Mouse (Mus musculus) limb, embryonic 11.5 days (tissue): ENCODE measurements around the gene Nup155. TPM values are rescaled to one million over a fixed set of nuclear protein-coding genes. Genes with fewer than 3 reads are reported as not detected.

Experiments
- ATAC-seq: fragments of 200-750 bp; cut with Nextera tagmentation; 2 replicates; pipeline ENCODE4 v1.8.0; 2017; ENCODE audit warnings: low read depth; ENCODE audit not compliant: insufficient number of reproducible peaks, low FRiP score, low TSS enrichment
- DNase-seq: peaks from one replicate; pipeline ENCODE4 v3.0.0-alpha.2; 2015; ENCODE audit warnings: low spot score
- H3K27ac ChIP-seq: fragments of 300-500 bp; sonication (generic); replicated peaks from 2 replicates; pipeline ENCODE4 v1.5.1; 2014; ENCODE audit warnings: low read depth, mild to moderate bottlenecking, low read length
- H3K27me3 ChIP-seq: fragments of 300-500 bp; sonication (generic); 2 replicates; pipeline ENCODE4 v1.6.1; 2014; ENCODE audit warnings: mild to moderate bottlenecking, low read length, mixed read lengths; ENCODE audit not compliant: control insufficient read depth, insufficient read depth
- H3K36me3 ChIP-seq: fragments of 300-500 bp; sonication (generic); 2 replicates; pipeline ENCODE4 v1.6.1; 2014; ENCODE audit warnings: mild to moderate bottlenecking, low read length, moderate library complexity, mixed read lengths; ENCODE audit not compliant: control insufficient read depth, insufficient read depth
- H3K4me1 ChIP-seq: fragments of 300-500 bp; sonication (generic); 2 replicates; pipeline ENCODE4 v1.6.1; 2014; ENCODE audit warnings: low read length, mixed read lengths; ENCODE audit not compliant: control insufficient read depth, insufficient read depth
- H3K4me2 ChIP-seq: fragments of 300-500 bp; sonication (generic); 2 replicates; pipeline ENCODE4 v1.6.1; 2014; ENCODE audit warnings: low read depth, mild to moderate bottlenecking, moderate library complexity; ENCODE audit not compliant: severe bottlenecking
- H3K4me3 ChIP-seq: fragments of 300-500 bp; sonication (generic); 2 replicates; pipeline ENCODE4 v1.5.1; 2014; ENCODE audit warnings: low read depth, low read length
- H3K9ac ChIP-seq: fragments of 300-500 bp; sonication (generic); 2 replicates; pipeline ENCODE4 v1.6.1; 2014; ENCODE audit warnings: mild to moderate bottlenecking, low read length
- H3K9me3 ChIP-seq: fragments of 300-500 bp; sonication (generic); 2 replicates; pipeline ENCODE4 v1.6.1; 2016; ENCODE audit warnings: low read length; ENCODE audit not compliant: control insufficient read depth
- WGBS: fragments of 180-500 bp; shearing (Covaris S2); extraction: QIAGEN DNeasy Blood & Tissue Kit; methylation state at CpG from one replicate; pipeline ENCODE4 v1.1.7; 2014; 5-methylcytosine and 5-hydroxymethylcytosine counted together
- polyA plus RNA-seq: library from polyadenylated mRNA; unstranded; fragments of >200 nt; fragmentation: Nextera tagmentation; extraction: Ambion mirVana; gene quantifications from 2 replicates; pipeline ENCODE4 v1.2.1, GENCODE M21; 2014

Nup155 gene
- polyA plus RNA-seq, 1 experiment from 2014 or later: 28.4 TPM

DNA sequence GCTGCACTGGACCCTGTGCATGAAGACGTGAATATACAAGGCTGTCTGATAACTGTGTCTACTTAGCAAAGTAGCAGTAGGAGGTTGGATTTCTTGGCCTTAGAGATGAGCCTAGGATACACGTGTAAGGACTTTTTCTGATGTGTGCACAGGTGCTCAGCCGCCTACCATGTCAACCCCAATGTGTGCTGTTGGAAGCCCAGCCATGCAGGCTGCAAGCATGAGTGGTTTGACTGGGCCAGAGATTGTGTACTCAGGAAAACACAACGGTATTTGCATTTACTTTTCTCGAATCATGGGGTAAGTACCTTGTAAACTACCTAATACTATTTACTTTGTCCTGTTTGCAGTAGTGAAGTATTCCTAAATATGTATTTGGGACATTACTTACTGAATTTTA is 26.5 kb downstream of the Nup155 start:
- Histone ChIP-seq H3K9ac (no peak overlapping the region), H3K36me3 (peaks cover 22% of the 10 kb centered on the region; the same call in 1 of the 2 replicates), H3K27me3 (no peaks in the 10 kb centered on the region), H3K4me2 (no peak overlapping the region), H3K27ac (no peak overlapping the region), H3K4me3 (no peak overlapping the region), H3K4me1 (no peaks in the 10 kb centered on the region), H3K9me3 (no peaks in the 10 kb centered on the region)
- no peak for ATAC-seq
- DNase-seq: no peak
- WGBS: 94% methylated on average over 5 of the region's 5 CpGs

GRCm38 (mm10) chr15:8161841-8162240 is 52.8 kb downstream of the Nup155 start:
- Histone ChIP-seq H3K9ac (no peak overlapping the region), H3K27me3 (no peaks in the 10 kb centered on the region), H3K9me3 (no peaks in the 10 kb centered on the region), H3K4me2 (no peak overlapping the region), H3K4me1 (no peaks in the 10 kb centered on the region), H3K4me3 (no peak overlapping the region), H3K36me3 (peaks cover 7% of the 10 kb centered on the region), H3K27ac (no peak overlapping the region)
- ATAC-seq: no peak
- 90% methylated on average over 1 of the region's 1 CpGs for WGBS
- no peak for DNase-seq

DNA sequence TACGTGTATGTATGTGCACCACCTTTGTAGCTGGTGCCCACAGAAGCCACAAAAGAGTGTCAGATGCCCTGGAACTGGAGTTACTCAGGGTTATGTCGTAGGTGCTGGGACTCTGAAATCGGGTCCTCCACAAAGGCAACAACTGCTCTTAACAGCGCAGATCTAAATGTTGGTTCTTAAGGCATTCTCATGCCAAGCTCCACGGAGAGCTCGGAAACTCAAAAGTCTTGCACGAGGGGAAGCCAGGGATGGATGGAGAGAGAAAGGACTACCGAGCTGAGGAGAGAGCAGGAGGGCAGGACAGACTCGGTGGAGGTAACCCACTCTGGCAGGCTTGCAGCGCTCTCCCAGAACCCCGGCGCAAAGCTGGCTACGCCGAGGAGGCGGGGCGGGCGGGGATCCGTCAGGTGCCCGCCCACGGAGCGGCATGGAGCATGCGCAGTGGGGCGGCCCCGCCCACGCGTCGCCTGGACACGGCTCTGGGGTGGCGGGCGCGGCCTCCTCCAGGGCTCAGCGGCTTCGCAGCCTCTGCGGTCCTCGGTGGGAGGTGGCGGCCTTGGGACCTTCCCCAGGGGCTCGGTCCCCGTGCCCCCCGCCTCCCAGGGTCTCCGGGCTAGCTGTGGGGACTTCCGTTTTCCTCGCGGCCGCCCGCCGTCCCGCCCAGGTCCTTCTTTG is 59.7 kb downstream of the Nup155 start, which contains the start of gene Cplane1:
Cplane1 (plus strand) TSS at position 516 of the 675 bp plus-strand sequence.
- peak within 1 kb of the TSS; percentile 94 for H3K9ac ChIP-seq
- H3K4me2 ChIP-seq: peak within 1 kb of the TSS; percentile 54
- H3K27me3 ChIP-seq: no peaks in the 10 kb centered on the region
- H3K4me3 ChIP-seq: peak within 1 kb of the TSS; percentile 81
- no peaks in the 10 kb centered on the region for H3K36me3 ChIP-seq
- no peaks in the 10 kb centered on the region for H3K4me1 ChIP-seq
- WGBS: 1% methylated on average over 47 of the region's 47 CpGs
- DNase-seq (peak; percentile 96), ATAC-seq (peak; percentile 98)
- H3K9me3 ChIP-seq: no peaks in the 10 kb centered on the region
- peak within 1 kb of the TSS; percentile 70 for H3K27ac ChIP-seq

- H3K9ac ChIP-seq: peak overlapping the region; percentile 94
- H3K27ac ChIP-seq: peak overlapping the region; percentile 70
- H3K9me3 ChIP-seq: no peaks in the 10 kb centered on the region
- no peak for DNase-seq
- no peaks in the 10 kb centered on the region for H3K36me3 ChIP-seq
- peak overlapping the region; percentile 54 for H3K4me2 ChIP-seq
- H3K4me3 ChIP-seq: peak overlapping the region; percentile 81
- H3K4me1 ChIP-seq: no peaks in the 10 kb centered on the region
- no peaks in the 10 kb centered on the region for H3K27me3 ChIP-seq
- WGBS: under 1% methylated on average over 25 of the region's 25 CpGs
- peak; percentile 87 for ATAC-seq
These were observed 60.2 kb downstream of the Nup155 start for GRCm38 (mm10) chr15:8169266-8169746.

DNA sequence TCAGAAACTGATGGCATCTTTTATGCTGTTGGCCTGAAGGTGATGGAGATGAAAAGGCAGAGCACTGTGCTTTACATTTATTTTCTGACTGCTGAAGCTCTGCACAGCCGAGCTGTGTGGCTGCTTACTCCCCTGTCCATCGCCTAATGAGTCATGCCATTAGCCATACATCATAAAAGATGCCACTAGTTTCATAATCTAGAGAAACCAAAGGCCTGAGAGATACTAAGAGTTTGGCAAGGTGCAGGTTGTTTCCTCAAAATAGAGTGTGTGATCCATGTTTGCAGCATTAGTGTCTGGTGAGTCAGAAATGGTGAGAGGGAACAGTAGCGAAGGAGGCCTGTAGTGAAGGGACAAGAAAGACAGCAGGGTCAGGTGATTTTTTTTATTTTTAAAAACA is 80.5 kb downstream of the Nup155 start:
- ATAC-seq (no peak), DNase-seq (no peak)
- Histone ChIP-seq H3K4me1 (no peaks in the 10 kb centered on the region), H3K9ac (no peak overlapping the region), H3K36me3 (no peaks in the 10 kb centered on the region), H3K27ac (no peak overlapping the region), H3K4me3 (no peak overlapping the region), H3K27me3 (no peaks in the 10 kb centered on the region), H3K9me3 (no peaks in the 10 kb centered on the region), H3K4me2 (no peak overlapping the region)
- 91% methylated on average over 3 of the region's 3 CpGs for WGBS

DNA sequence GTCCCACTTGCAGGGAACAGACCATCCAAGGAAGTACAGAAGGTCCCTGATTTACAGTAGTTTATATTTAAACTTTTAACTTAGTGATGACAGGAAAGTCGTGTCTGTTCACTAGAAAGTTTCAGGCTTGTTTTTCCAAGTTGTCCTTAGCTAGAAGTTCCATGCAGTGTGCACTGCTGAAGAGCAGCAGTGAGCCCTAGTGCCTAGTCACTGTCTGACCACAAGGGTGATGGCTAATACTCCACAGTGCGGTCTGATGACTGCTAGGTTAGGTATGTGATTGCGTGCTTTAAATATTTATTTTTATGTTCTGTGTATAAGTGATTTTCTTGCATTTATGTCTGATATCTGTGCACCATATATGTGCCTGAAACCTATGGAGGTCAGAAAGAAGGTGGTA is 81.4 kb downstream of the Nup155 start:
- Histone ChIP-seq H3K4me3 (no peak overlapping the region), H3K9ac (no peak overlapping the region), H3K27me3 (no peaks in the 10 kb centered on the region), H3K36me3 (no peaks in the 10 kb centered on the region), H3K27ac (no peak overlapping the region), H3K9me3 (no peaks in the 10 kb centered on the region), H3K4me1 (no peaks in the 10 kb centered on the region), H3K4me2 (no peak overlapping the region)
- no peak for ATAC-seq
- WGBS: 93% methylated on average over 3 of the region's 3 CpGs
- no peak for DNase-seq

DNA sequence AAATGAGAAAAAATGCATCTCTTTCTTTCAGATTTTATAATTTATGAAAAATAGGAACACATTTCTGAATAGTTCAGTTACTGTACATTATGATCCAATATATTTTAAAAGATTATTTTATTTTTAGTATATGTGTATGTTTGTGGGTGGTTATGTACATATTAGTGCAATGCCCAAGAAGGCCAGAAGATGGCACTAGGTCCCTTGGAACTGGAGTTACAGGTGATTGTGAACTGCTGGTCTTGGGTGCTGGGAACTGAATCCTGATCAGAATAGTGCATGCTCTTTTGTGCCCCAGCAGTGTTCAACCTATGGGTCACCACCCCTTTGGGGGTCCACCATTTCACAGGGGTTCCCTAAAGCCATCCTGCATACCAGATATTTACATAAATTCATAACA is 91.2 kb downstream of the Nup155 start:
- no peak overlapping the region for H3K4me2 ChIP-seq
- no peak for DNase-seq
- H3K27ac ChIP-seq: no peak overlapping the region
- H3K36me3 ChIP-seq: peaks cover 15% of the 10 kb centered on the region
- no peaks in the 10 kb centered on the region for H3K27me3 ChIP-seq
- H3K9ac ChIP-seq: no peak overlapping the region
- no peak for ATAC-seq
- H3K4me3 ChIP-seq: no peak overlapping the region
- H3K9me3 ChIP-seq: no peaks in the 10 kb centered on the region
- H3K4me1 ChIP-seq: no peaks in the 10 kb centered on the region

DNA sequence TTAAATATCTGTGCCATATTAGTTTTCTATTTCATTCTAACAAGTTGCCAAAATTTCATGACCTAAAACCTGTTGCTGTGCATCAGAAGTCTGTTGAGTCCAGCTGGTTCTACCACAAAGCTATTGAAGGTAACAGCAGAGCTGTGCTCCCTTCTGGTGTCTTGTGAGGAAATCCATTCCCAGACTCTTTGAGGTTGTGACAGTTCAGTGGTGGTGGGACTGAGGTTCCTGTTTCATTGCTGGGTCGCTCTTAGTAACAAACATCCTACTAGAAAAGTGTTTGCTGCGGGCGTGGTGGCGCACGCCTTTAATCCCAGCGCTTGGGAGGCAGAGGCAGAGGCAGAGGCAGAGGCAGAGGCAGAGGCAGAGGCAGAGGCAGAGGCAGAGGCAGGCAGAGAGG is 99.3 kb downstream of the Nup155 start:
- H3K27ac ChIP-seq: no peak overlapping the region
- DNase-seq (no peak), ATAC-seq (no peak)
- 91% methylated on average over 6 of the region's 6 CpGs for WGBS
- no peak overlapping the region for H3K4me2 ChIP-seq
- peaks cover 5% of the 10 kb centered on the region; the same call in 1 of the 2 replicates for H3K36me3 ChIP-seq
- H3K9ac ChIP-seq: no peak overlapping the region
- no peaks in the 10 kb centered on the region for H3K9me3 ChIP-seq
- H3K4me3 ChIP-seq: no peak overlapping the region
- no peaks in the 10 kb centered on the region for H3K4me1 ChIP-seq
- no peaks in the 10 kb centered on the region for H3K27me3 ChIP-seq
